Mouse (Mus musculus) midbrain, embryonic 14.5 days (tissue): ENCODE results near the gene Col19a1. TPM values are rescaled to one million over a fixed set of nuclear protein-coding genes. Genes with fewer than 3 reads are reported as not detected.
A peak's percentile ranks its signal among the peaks of the same experiment; 100 is the strongest.

Source experiments
- ATAC-seq: fragments of 200-750 bp; cut with Nextera tagmentation; 2 replicates; pipeline ENCODE4 v1.8.0; 2017; ENCODE audit warnings: moderate number of reproducible peaks, moderate library complexity; ENCODE audit not compliant: low FRiP score, low TSS enrichment
- DNase-seq: peaks from one replicate; pipeline ENCODE4 v3.0.0-alpha.2; 2015
- H3K27ac ChIP-seq: fragments of 300-500 bp; sonication (generic); replicated peaks from 2 replicates; pipeline ENCODE4 v1.5.1; 2014; ENCODE audit warnings: mild to moderate bottlenecking, low read depth, low read length, moderate library complexity
- H3K27me3 ChIP-seq: fragments of 300-500 bp; sonication (generic); 2 replicates; pipeline ENCODE4 v1.6.1; 2014; ENCODE audit warnings: low read length, control low read depth, mixed read lengths; ENCODE audit not compliant: control insufficient read depth, insufficient read depth
- H3K36me3 ChIP-seq: fragments of 300-500 bp; sonication (generic); 2 replicates; pipeline ENCODE4 v1.6.1; 2014; ENCODE audit warnings: low read length, control low read depth; ENCODE audit not compliant: control insufficient read depth, insufficient read depth
- H3K4me1 ChIP-seq: fragments of 300-500 bp; sonication (generic); 2 replicates; pipeline ENCODE4 v1.6.1; 2014; ENCODE audit warnings: mild to moderate bottlenecking, antibody characterized with exemption, low read length, control low read depth; ENCODE audit not compliant: control insufficient read depth, insufficient read depth
- H3K4me2 ChIP-seq: fragments of 300-500 bp; sonication (generic); 2 replicates; pipeline ENCODE4 v1.6.1; 2014; ENCODE audit warnings: mild to moderate bottlenecking, low read length, moderate library complexity
- H3K4me3 ChIP-seq: fragments of 300-500 bp; sonication (generic); replicated peaks from 2 replicates; pipeline ENCODE4 v1.5.1; 2014; ENCODE audit warnings: low read depth, low read length
- H3K9ac ChIP-seq: fragments of 300-500 bp; sonication (generic); replicated peaks from 2 replicates; pipeline ENCODE4 v1.6.1; 2014; ENCODE audit warnings: mild to moderate bottlenecking, low read length, moderate library complexity
- H3K9me3 ChIP-seq: fragments of 300-500 bp; sonication (generic); 2 replicates; pipeline ENCODE4 v1.6.1; 2016; ENCODE audit warnings: low read length, control low read depth, mixed read lengths; ENCODE audit not compliant: control insufficient read depth
- WGBS: fragments of 180-500 bp; shearing (Covaris S2); extraction: QIAGEN DNeasy Blood & Tissue Kit; methylation state at CpG from one replicate; pipeline ENCODE4 v1.1.7; 2014; 5-methylcytosine and 5-hydroxymethylcytosine counted together
- polyA plus RNA-seq: library from polyadenylated mRNA; unstranded; fragments of >200 nt; fragmentation: Nextera tagmentation; extraction: Ambion mirVana; gene quantifications from 2 replicates; pipeline ENCODE4 v1.2.1, GENCODE M21; 2014

The Col19a1 gene
- polyA plus RNA-seq, 1 experiment from 2014 or later = 1.2 TPM

DNA sequence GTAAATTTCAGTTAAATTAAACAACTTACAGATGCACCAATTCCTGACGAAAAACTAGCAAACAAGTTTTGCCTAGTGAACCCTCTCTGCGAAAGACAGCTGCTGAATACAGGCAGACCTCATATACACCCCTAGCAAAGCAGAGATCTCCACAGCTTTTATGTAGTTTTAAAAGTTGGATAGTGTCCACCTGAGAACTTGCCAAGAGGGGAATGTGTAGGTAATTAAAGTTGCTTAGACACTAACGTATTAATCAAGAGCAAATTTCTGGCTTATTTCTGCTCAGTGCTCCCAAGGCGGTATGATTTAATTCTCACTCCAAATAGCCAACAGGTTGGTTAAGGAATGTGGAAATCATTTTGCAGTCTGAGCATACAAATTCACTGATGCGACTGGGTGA lies 329.3 kb downstream of the Col19a1 start:
- no peak for DNase-seq

DNA sequence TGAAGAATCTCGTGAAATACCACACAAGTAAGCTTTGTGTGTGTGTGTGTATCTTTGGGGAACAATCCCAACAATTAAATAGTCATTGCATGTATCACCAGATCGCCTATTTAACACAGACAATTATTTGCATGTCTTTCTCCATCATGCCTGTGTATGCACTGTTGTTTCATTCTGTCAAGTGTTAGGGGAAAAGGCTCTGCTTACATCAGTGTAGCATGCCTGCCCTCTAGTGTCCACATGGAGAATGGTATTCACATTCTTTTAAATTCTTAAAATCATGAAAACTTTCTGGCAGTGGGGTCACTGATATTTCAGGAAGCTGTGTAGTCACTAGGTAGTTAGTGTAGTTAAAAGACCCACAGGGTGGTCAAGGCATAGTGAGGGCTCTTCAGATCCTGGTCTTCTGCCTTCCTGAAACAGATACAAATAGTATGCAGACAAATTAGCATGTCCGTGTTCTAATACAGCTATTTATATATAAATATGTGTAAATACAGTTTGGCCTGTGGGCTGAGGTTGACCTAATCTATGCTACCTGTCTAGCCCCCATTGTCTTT lies 338.1 kb downstream of the Col19a1 start:
- Histone ChIP-seq H3K4me1 (peaks cover 7% of the 10 kb centered on the region; the same call in 1 of the 2 replicates), H3K9ac (no peak overlapping the region), H3K27ac (peak overlapping the region; percentile 63), H3K4me3 (no peak overlapping the region), H3K36me3 (no peaks in the 10 kb centered on the region), H3K4me2 (no peak overlapping the region), H3K9me3 (no peaks in the 10 kb centered on the region), H3K27me3 (no peaks in the 10 kb centered on the region)
- DNase-seq (peak; percentile 87), ATAC-seq (peak; percentile 80)
- 45% methylated on average over 3 of the region's 3 CpGs for WGBS

More for the DNA sequence above, 329.3 kb downstream of the Col19a1 start:
- H3K27ac ChIP-seq = no peak overlapping the region
- WGBS = 85% methylated on average over 5 of the region's 5 CpGs
- no peak overlapping the region for H3K4me3 ChIP-seq
- no peak for ATAC-seq
- H3K4me1 ChIP-seq = no peaks in the 10 kb centered on the region
- H3K4me2 ChIP-seq = no peak overlapping the region
- no peaks in the 10 kb centered on the region for H3K27me3 ChIP-seq
- H3K36me3 ChIP-seq = no peaks in the 10 kb centered on the region
- H3K9me3 ChIP-seq = no peaks in the 10 kb centered on the region
- no peak overlapping the region for H3K9ac ChIP-seq

DNA sequence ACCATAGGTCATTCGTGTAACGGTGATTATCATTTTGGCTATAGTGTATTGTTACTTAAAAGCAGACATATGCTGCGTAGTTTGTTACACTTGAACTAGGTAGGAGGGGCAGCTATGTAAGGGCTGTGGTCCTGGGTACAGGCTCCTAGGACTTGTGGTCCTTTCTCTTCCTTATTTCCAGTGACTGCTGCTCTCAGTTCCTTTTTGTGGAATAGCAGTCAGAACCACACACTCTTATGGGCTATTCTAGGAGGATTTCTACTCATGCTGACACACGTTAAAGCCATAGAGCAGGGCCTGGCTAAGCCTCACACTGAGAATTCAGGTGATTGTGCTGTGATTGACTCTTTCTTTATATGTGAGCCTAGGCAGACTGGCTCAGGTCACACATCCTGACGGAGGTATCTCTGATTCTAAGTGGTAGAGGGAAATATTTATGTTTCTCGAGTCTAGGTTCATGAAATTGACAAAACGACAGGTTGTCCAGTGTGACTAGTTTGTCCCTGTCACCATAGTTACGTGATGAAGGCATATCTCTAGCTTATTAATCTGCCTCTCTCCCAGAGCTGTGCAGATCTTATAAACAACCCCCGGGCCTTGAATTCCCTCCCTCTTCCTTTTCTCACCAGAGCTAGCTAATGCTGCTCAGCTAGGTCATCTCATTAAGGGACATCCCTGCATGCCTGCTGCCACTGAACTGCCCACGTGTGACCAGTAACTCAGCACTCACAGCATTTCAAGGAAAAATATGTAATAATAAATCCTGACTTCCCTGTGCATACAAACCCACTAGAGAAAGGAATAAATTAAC lies 338.8 kb downstream of the Col19a1 start:
- ATAC-seq (peak; percentile 68), DNase-seq (peak; percentile 35)
- Histone ChIP-seq H3K9ac (0 out of 2 replicates have a peak overlapping the region, but pooled peaks have one; percentile 4), H3K27me3 (no peaks in the 10 kb centered on the region), H3K27ac (peak overlapping the region; percentile 63), H3K4me1 (peaks cover 7% of the 10 kb centered on the region; the same call in 1 of the 2 replicates), H3K4me3 (no peak overlapping the region), H3K36me3 (no peaks in the 10 kb centered on the region), H3K9me3 (no peaks in the 10 kb centered on the region), H3K4me2 (no peak overlapping the region)
- 68% methylated on average over 10 of the region's 10 CpGs for WGBS

DNA sequence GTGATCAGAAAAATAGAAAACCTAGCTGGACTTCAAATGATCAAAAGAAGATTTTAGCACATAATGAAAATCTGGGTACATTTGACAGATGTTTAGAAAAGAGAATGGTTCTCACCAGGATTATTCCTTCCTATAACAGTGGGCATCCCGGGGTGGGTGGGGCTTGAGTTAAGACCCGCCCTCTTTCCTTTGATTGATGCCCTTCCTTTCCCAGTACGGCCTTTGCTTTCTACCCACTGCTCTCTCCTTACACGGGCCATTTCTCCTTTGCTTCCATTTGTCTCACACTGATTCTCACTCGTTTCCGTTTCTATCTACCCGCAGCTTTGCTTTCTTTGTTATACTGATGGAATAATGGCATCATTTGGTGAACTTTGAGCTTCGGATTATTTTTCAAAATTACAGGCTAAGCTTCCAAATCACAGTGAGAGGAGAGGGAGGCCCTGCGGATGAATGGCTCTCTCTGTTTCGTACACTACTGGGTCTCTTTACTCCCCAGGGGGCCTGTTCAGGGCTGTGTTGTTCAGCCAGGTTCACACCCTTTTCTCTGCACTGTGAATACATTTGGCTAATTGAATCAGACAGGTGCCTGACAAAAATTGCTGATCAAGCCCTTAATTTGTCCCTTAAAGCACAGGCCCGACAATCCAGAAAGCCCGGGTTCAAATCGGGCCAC lies 341.4 kb downstream of the Col19a1 start:
- DNase-seq (peak; percentile 43), ATAC-seq (no peak)
- no peak overlapping the region for H3K9ac ChIP-seq
- H3K4me1 ChIP-seq = peaks cover 7% of the 10 kb centered on the region; the same call in 1 of the 2 replicates
- WGBS = 48% methylated on average over 13 of the region's 13 CpGs
- H3K27ac ChIP-seq = no peak overlapping the region
- H3K4me3 ChIP-seq = no peak overlapping the region
- no peaks in the 10 kb centered on the region for H3K27me3 ChIP-seq
- no peaks in the 10 kb centered on the region for H3K9me3 ChIP-seq
- no peak overlapping the region for H3K4me2 ChIP-seq
- no peaks in the 10 kb centered on the region for H3K36me3 ChIP-seq

DNA sequence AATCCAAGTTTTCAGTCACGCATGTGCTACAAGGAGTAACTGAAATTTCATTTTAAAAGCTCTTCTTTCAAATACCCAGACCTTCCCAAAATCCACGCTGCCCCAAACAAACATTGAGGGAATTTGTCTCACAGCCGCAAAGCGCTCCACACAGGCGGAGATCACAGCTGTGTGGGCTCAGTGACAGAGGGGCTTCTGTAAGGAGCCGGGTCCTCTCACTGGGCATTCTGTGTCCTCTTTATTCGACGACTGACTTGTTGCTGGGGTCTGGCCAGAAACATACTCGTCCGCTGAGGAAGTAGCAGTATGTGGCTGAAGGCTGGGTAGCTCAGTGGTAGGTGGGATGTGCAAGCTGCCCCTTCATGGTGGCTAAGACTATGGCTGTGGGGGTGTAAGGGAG lies 342.3 kb downstream of the Col19a1 start:
- H3K27ac ChIP-seq = no peak overlapping the region
- DNase-seq (no peak), ATAC-seq (no peak)
- WGBS = 84% methylated on average over 10 of the region's 10 CpGs
- H3K4me1 ChIP-seq = peaks cover 7% of the 10 kb centered on the region; the same call in 1 of the 2 replicates
- no peaks in the 10 kb centered on the region for H3K36me3 ChIP-seq
- H3K27me3 ChIP-seq = no peaks in the 10 kb centered on the region
- no peak overlapping the region for H3K4me3 ChIP-seq
- H3K9me3 ChIP-seq = no peaks in the 10 kb centered on the region
- H3K9ac ChIP-seq = no peak overlapping the region
- H3K4me2 ChIP-seq = no peak overlapping the region

DNA sequence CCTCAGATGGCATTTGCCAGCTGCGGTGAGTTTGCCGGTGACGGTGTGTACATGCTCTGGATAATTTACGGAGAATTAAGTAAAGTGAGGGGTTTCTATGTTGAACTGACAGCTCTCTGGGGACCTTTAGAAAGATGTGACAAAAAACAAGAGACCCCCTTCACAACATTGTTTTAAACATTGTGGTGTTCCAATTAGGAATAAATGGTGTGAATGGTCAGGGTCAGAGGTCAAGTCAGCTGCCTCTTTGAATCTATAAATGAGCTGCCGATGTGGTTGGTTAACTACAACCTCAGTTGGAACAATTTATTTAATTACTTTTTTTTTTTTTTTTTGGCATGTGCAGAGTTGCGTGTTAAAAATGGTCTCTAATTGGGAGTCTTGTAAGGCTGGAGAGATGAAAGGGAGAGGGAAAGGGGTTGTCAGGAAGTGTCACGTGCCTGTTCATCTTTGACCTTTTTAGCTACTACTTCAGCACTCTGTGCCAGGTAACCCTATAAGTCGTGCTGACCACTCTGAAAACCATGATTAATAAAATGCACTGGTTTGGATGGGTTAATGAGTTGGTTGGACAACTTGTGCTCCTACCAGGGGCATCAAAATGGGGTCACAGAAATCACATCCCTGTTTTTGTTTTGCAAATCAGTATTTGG lies 347.1 kb downstream of the Col19a1 start:
- H3K27ac ChIP-seq = no peak overlapping the region
- H3K4me1 ChIP-seq = no peaks in the 10 kb centered on the region
- no peaks in the 10 kb centered on the region for H3K36me3 ChIP-seq
- no peaks in the 10 kb centered on the region for H3K27me3 ChIP-seq
- no peak overlapping the region for H3K4me3 ChIP-seq
- ATAC-seq = no peak
- WGBS = 25% methylated on average over 8 of the region's 8 CpGs
- H3K9me3 ChIP-seq = no peaks in the 10 kb centered on the region
- no peak overlapping the region for H3K4me2 ChIP-seq
- DNase-seq = no peak
- H3K9ac ChIP-seq = no peak overlapping the region

DNA sequence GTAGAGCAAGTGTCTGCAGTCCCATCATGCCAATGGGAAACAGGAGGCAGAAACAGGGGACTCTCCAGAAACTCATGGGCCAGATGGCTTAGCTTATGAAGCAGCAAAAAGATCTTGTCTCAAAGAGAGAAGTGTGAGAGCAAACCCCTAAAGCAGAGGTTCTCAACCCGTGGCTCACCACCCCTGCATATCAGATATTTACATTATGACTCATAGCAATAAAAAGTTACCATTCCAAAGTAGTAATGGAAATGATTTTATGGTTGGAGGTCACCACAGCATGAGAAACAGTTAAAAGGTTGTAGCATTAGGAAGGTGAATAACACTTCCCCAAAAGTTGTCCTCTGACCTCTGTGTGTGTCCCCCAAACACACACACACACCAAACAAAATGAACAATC lies 350.9 kb downstream of the Col19a1 start:
- Histone ChIP-seq H3K4me3 (no peak overlapping the region), H3K36me3 (no peaks in the 10 kb centered on the region), H3K27ac (no peak overlapping the region), H3K9me3 (no peaks in the 10 kb centered on the region), H3K4me2 (no peak overlapping the region), H3K27me3 (no peaks in the 10 kb centered on the region), H3K9ac (no peak overlapping the region), H3K4me1 (0 out of 2 replicates have a peak, but pooled peaks cover 3% of the 10 kb centered on the region)
- no peak for DNase-seq
- 84% methylated on average over 1 of the region's 1 CpGs for WGBS
- no peak for ATAC-seq

DNA sequence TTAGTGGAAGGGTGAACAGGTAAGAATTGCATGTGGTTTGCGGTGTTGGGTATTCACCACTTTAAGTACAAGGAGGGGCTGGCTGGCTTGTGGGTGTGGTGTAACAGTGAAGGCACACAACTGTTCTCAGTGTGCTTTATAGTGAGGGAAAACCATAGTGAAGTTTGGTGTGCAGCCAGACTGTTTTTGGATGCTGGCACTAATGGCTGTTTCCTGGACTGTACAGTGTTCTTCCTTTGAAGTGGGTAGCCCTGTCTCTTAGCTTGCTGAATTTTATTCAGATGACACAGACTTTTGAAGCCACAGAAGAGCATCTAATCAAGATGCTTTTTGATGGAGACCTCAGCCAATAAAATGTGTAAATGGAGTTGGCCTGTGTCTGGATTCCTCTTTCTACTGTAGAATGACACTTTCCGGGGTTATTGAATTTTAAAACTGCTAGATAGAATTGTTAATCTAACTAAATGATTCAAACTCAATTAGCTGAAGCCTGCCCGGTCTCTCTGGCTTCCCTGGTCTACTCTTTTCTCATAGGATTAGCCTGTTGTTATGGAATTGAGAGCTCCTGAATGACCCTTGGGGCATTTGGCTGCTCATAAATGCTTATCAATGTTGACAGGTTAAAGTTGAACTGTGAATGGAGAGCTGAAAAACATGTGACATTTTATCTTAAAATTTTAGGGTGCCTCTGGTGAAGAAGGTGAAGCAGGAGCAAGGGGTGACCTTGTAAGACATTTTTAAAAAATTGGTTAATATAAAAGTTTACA lies 355.6 kb downstream of the Col19a1 start:
- Histone ChIP-seq H3K4me3 (no peak overlapping the region), H3K27ac (no peak overlapping the region), H3K4me1 (0 out of 2 replicates have a peak, but pooled peaks cover 4% of the 10 kb centered on the region), H3K4me2 (no peak overlapping the region), H3K27me3 (no peaks in the 10 kb centered on the region), H3K9me3 (no peaks in the 10 kb centered on the region), H3K9ac (no peak overlapping the region), H3K36me3 (no peaks in the 10 kb centered on the region)
- WGBS = 55% methylated on average over 3 of the region's 3 CpGs
- DNase-seq (no peak), ATAC-seq (no peak)
